Mouse (Mus musculus) midbrain, embryonic 12.5 days (tissue): ENCODE data around the gene Olfr1089. TPM values are rescaled to one million over a fixed set of nuclear protein-coding genes. Genes with fewer than 3 reads are reported as not detected.

Source experiments
- ATAC-seq: fragments of 200-750 bp; cut with Nextera tagmentation; 2 replicates; pipeline ENCODE4 v1.8.0; 2017; ENCODE audit warnings: low read depth, moderate TSS enrichment, moderate library complexity; ENCODE audit not compliant: low FRiP score
- H3K27ac ChIP-seq: fragments of 300-500 bp; sonication (generic); replicated peaks from 2 replicates; pipeline ENCODE4 v1.5.1; 2016; ENCODE audit warnings: mild to moderate bottlenecking
- H3K27me3 ChIP-seq: fragments of 300-500 bp; sonication (generic); 2 replicates; pipeline ENCODE4 v1.6.1; 2016; ENCODE audit warnings: mild to moderate bottlenecking
- H3K36me3 ChIP-seq: fragments of 300-500 bp; sonication (generic); 2 replicates; pipeline ENCODE4 v1.6.1; 2016
- H3K4me1 ChIP-seq: fragments of 300-500 bp; sonication (generic); 2 replicates; pipeline ENCODE4 v1.6.1; 2016
- H3K4me2 ChIP-seq: fragments of 300-500 bp; sonication (generic); replicated peaks from 2 replicates; pipeline ENCODE4 v1.6.1; 2016; ENCODE audit warnings: mild to moderate bottlenecking, moderate library complexity
- H3K4me3 ChIP-seq: fragments of 300-500 bp; sonication (generic); 2 replicates; pipeline ENCODE4 v1.5.1; 2016; ENCODE audit warnings: mild to moderate bottlenecking
- H3K9ac ChIP-seq: fragments of 300-500 bp; sonication (generic); replicated peaks from 2 replicates; pipeline ENCODE4 v1.6.1; 2016; ENCODE audit warnings: mild to moderate bottlenecking, moderate library complexity
- H3K9me3 ChIP-seq: fragments of 300-500 bp; sonication (generic); 2 replicates; pipeline ENCODE4 v1.6.1; 2016; ENCODE audit warnings: mild to moderate bottlenecking
- WGBS: fragments of 180-500 bp; shearing (Covaris S2); methylation state at CpG from one replicate; pipeline ENCODE4 v1.1.7; 2016; 5-methylcytosine and 5-hydroxymethylcytosine counted together
- polyA plus RNA-seq: library from polyadenylated mRNA; unstranded; fragments of >200 nt; fragmentation: Nextera tagmentation; extraction: Ambion mirVana; gene quantifications from 2 replicates; pipeline ENCODE4 v1.2.1, GENCODE M21; 2016

Olfr1089 gene
- polyA plus RNA-seq, result not detected in 2 replicates

DNA sequence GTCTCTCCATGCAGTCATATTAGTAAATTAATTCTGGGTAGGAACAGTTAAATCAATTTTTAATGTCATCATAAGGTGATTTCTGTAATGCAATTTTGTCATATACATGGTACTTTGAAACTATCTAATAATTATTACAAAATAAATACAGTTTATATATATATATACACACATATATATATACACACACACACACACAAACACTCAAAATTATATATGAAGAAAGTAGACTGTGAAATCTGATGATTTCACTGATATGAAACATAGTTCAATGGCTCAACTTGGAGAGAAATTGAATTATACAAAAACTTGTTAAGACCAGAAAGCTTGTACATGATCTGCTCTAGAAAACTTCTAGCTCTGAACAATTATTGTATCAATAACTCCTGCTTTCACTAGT lies at the start of gene Olfr1089:
TSS of gene Olfr1089 (minus strand) at position 101 of the 400 bp plus-strand sequence.
- H3K4me3 ChIP-seq, result no peak within 1 kb of the TSS
- H3K27ac ChIP-seq, result no peak within 1 kb of the TSS
- H3K4me2 ChIP-seq, result no peak within 1 kb of the TSS
- H3K4me1 ChIP-seq, result no peaks in the 10 kb centered on the region
- H3K27me3 ChIP-seq, result no peaks in the 10 kb centered on the region
- H3K36me3 ChIP-seq, result no peaks in the 10 kb centered on the region
- H3K9ac ChIP-seq, result no peak within 1 kb of the TSS
- ATAC-seq, result no peak
- H3K9me3 ChIP-seq, result no peaks in the 10 kb centered on the region

DNA sequence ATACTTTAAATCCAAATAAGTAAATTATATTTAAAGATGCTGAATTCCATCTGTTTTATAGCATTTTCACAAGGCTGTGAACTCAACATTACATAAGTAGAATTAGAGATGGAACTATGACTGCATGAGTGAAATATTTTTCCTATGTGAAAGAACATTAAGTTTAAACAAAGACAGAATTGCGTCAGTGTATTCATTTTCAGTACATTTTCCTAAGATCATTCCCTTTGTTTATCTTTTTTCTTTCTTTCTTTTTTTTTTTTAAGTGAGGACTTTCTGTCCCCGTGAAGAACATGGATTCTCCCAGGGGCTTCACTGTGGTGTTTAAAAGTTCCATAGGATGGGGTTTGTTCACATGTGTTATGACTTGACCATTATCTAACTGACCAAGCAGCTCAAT lies 48.7 kb upstream of the Olfr1089 start, which contains the start of gene Olfr1093:
TSS of gene Olfr1093 (plus strand) at position 301 of the 400 bp plus-strand sequence.
- WGBS, result 79% methylated on average over 2 of the region's 2 CpGs
- no peak for ATAC-seq

DNA sequence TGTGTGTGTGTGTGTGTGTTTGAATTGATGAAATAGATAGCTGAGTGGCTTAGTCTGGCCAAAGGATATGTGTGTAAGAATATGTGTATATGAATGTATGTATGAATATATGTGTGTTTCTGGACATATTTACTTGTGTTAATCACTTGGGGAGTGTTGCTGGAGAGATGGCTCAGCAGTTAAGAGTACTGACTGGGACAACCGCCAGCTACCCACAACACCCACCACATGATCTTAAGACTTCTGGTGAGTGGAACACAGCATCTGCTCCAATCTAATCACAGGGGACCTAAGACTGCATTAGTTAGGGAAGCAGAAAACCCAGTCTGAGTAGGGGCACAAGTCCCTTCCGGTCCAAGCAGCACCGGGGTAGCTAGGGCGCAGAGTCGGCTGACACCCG lies 27.5 kb upstream of the Olfr1089 start:
- H3K4me2 ChIP-seq, result no peak overlapping the region
- no peaks in the 10 kb centered on the region for H3K27me3 ChIP-seq
- H3K27ac ChIP-seq, result no peak overlapping the region
- H3K4me1 ChIP-seq, result no peaks in the 10 kb centered on the region
- no peak overlapping the region for H3K9ac ChIP-seq
- no peaks in the 10 kb centered on the region for H3K36me3 ChIP-seq
- no peak overlapping the region for H3K4me3 ChIP-seq
- H3K9me3 ChIP-seq, result no peaks in the 10 kb centered on the region
- WGBS, result 91% methylated on average over 6 of the region's 6 CpGs
- no peak for ATAC-seq

More for the DNA sequence above, 48.7 kb upstream of the Olfr1089 start, which contains the start of gene Olfr1093:
- Histone ChIP-seq H3K4me1 (no peaks in the 10 kb centered on the region), H3K27me3 (no peaks in the 10 kb centered on the region), H3K36me3 (no peaks in the 10 kb centered on the region), H3K27ac (no peak within 1 kb of the TSS), H3K4me3 (no peak within 1 kb of the TSS), H3K4me2 (no peak within 1 kb of the TSS), H3K9ac (no peak within 1 kb of the TSS), H3K9me3 (no peaks in the 10 kb centered on the region)

DNA sequence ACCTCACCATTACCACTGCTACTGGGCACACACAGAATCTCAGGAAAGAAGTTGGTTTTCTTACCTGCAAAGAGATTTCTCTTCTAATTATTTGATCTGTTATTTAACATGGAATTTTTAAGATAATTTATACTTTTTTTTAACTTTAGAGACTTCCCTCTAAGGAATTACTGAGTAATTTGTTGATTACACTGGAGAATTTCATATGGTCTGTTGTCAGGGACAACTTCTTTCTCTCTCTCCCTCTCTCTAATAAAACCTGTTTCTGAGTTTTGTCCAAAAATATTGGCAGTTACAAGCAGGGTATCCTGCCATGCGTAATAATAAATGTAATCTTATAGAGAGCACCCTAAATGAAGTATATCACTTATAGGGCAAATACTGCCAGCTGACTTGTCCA lies 25.4 kb upstream of the Olfr1089 start, which contains the start of gene Olfr1090:
TSS of gene Olfr1090 (minus strand) at position 101 of the 400 bp plus-strand sequence.
- H3K4me3 ChIP-seq, result no peak within 1 kb of the TSS
- no peak within 1 kb of the TSS for H3K4me2 ChIP-seq
- 93% methylated on average over 1 of the region's 1 CpGs for WGBS

DNA sequence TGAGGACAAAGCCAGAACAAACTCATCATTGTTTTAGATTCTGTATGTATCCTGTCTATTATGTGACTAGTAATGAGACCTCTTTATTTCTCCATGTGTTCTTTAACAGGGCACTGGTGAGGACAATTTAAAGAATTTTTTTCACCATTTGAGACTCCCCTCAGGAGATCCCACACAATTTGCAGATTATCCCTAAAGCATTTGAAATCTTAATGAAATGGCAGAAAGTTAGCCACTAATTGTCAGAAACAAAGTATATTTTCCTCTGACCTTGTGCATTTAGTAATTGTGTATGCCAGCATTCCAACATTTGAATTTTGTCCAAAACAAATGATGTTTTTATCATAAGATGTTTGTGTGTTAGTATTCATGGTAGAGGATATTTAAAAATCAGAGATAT lies 35.2 kb downstream of the Olfr1089 start, which contains the start of gene Olfr1087:
TSS of gene Olfr1087 (minus strand) at position 101 of the 400 bp plus-strand sequence.
- no peak within 1 kb of the TSS for H3K9ac ChIP-seq
- H3K4me1 ChIP-seq, result no peaks in the 10 kb centered on the region
- H3K36me3 ChIP-seq, result no peaks in the 10 kb centered on the region
- no peaks in the 10 kb centered on the region for H3K9me3 ChIP-seq
- H3K27ac ChIP-seq, result no peak within 1 kb of the TSS
- ATAC-seq, result no peak
- no peaks in the 10 kb centered on the region for H3K27me3 ChIP-seq
- no peak within 1 kb of the TSS for H3K4me2 ChIP-seq
- no peak within 1 kb of the TSS for H3K4me3 ChIP-seq

More for the DNA sequence above, 25.4 kb upstream of the Olfr1089 start, which contains the start of gene Olfr1090:
- H3K27ac ChIP-seq, result no peak within 1 kb of the TSS
- no peaks in the 10 kb centered on the region for H3K9me3 ChIP-seq
- no peaks in the 10 kb centered on the region for H3K4me1 ChIP-seq
- H3K9ac ChIP-seq, result no peak within 1 kb of the TSS
- no peaks in the 10 kb centered on the region for H3K36me3 ChIP-seq
- no peaks in the 10 kb centered on the region for H3K27me3 ChIP-seq
- ATAC-seq, result no peak

Other genes starting within 250 kb of the Olfr1089 start
- gene Olfr228, start 246.3 kb downstream of the Olfr1089 start, polyA plus RNA-seq, result not detected in 2 replicates
- not detected in 2 replicates for gene Olfr1076, start 225.2 kb downstream of the Olfr1089 start, polyA plus RNA-seq
- gene Olfr1079, start 191.2 kb downstream of the Olfr1089 start, polyA plus RNA-seq, result not detected in 2 replicates
- not detected in 2 replicates for gene Olfr1080, start 175.5 kb downstream of the Olfr1089 start, polyA plus RNA-seq
- gene Olfr1082, start 134.7 kb downstream of the Olfr1089 start, polyA plus RNA-seq, result not detected in 2 replicates
- gene Olfr1084, start 94.0 kb downstream of the Olfr1089 start, polyA plus RNA-seq, result not detected in 2 replicates
- gene Olfr1085, start 71.7 kb downstream of the Olfr1089 start, polyA plus RNA-seq, result not detected in 2 replicates
- gene Olfr1086, start 53.6 kb downstream of the Olfr1089 start, polyA plus RNA-seq, result not detected in 2 replicates
- not detected in 2 replicates for gene Olfr1087, start 35.3 kb downstream of the Olfr1089 start, polyA plus RNA-seq
- gene Olfr1090, start 25.3 kb upstream of the Olfr1089 start, polyA plus RNA-seq, result not detected in 2 replicates
- not detected in 2 replicates for gene Olfr1093, start 48.8 kb upstream of the Olfr1089 start, polyA plus RNA-seq
- gene Olfr141, start 76.3 kb upstream of the Olfr1089 start, polyA plus RNA-seq, result not detected in 2 replicates
- gene Olfr1094, start 91.0 kb upstream of the Olfr1089 start, polyA plus RNA-seq, result not detected in 2 replicates
- not detected in 2 replicates for gene Olfr1095, start 118.0 kb upstream of the Olfr1089 start, polyA plus RNA-seq
- gene Gm13723, start 141.1 kb upstream of the Olfr1089 start, polyA plus RNA-seq, result not detected in 2 replicates
- gene Olfr1097, start 158.5 kb upstream of the Olfr1089 start, polyA plus RNA-seq, result not detected in 2 replicates
- gene Olfr1098, start 190.8 kb upstream of the Olfr1089 start, polyA plus RNA-seq, result not detected in 2 replicates
- gene Olfr1099, start 227.0 kb upstream of the Olfr1089 start, polyA plus RNA-seq, result not detected in 2 replicates
- not detected in 2 replicates for gene Olfr1100, start 246.3 kb upstream of the Olfr1089 start, polyA plus RNA-seq